Mouse (Mus musculus) limb, embryonic 10.5 days (tissue): ENCODE data around the gene Sde2. TPM values are rescaled to one million over a fixed set of nuclear protein-coding genes. Genes with fewer than 3 reads are reported as not detected.
A peak's percentile ranks its signal among the peaks of the same experiment; 100 is the strongest.
"Not testable (repeated sequence)": the region's sequence is repeated elsewhere in the genome, so short reads cannot be mapped to it uniquely, and the experiment has no call there.

ENCODE experiments used
- DNase-seq: peaks from one replicate; pipeline ENCODE4 v3.0.0-alpha.2; 2017; ENCODE audit warnings: low spot score
- H3K27ac ChIP-seq: fragments of 300-500 bp; sonication (generic); 2 replicates; pipeline ENCODE4 v1.5.1; 2016; ENCODE audit warnings: mild to moderate bottlenecking
- H3K27me3 ChIP-seq: fragments of 300-500 bp; sonication (generic); 2 replicates; pipeline ENCODE4 v1.6.1; 2016; ENCODE audit warnings: low read depth, mild to moderate bottlenecking; ENCODE audit not compliant: poor library complexity, severe bottlenecking
- H3K36me3 ChIP-seq: fragments of 300-500 bp; sonication (generic); 2 replicates; pipeline ENCODE4 v1.6.1; 2016; ENCODE audit warnings: mild to moderate bottlenecking, moderate library complexity
- H3K4me1 ChIP-seq: fragments of 300-500 bp; sonication (generic); 2 replicates; pipeline ENCODE4 v1.6.1; 2016
- H3K4me3 ChIP-seq: fragments of 300-500 bp; sonication (generic); 2 replicates; pipeline ENCODE4 v1.5.1; 2016; ENCODE audit warnings: mild to moderate bottlenecking, moderate library complexity
- H3K9me3 ChIP-seq: fragments of 300-500 bp; sonication (generic); replicated peaks from 2 replicates; pipeline ENCODE4 v1.6.1; 2016; ENCODE audit warnings: mild to moderate bottlenecking
- WGBS: fragments of 180-500 bp; shearing (Covaris S2); methylation state at CpG from one replicate; pipeline ENCODE4 v1.1.7; 2016; 5-methylcytosine and 5-hydroxymethylcytosine counted together
- polyA plus RNA-seq: library from polyadenylated mRNA; unstranded; fragments of >200 nt; fragmentation: Nextera tagmentation; extraction: Ambion mirVana; gene quantifications from 2 replicates; pipeline ENCODE4 v1.2.1, GENCODE M21; 2016

The Sde2 gene
- polyA plus RNA-seq, 1 experiment from 2014 or later: 50.8 TPM

GRCm38 (mm10) chr1:180821101-180821500 lies 29.8 kb upstream of the Sde2 start:
- H3K27me3 ChIP-seq: no peaks in the 10 kb centered on the region
- 84% methylated on average over 6 of the region's 6 CpGs for WGBS

GRCm38 (mm10) chr1:180822276-180822675 lies 28.7 kb upstream of the Sde2 start:
- Histone ChIP-seq H3K27me3 (no peaks in the 10 kb centered on the region), H3K9me3 (no peaks in the 10 kb centered on the region), H3K36me3 (0 out of 2 replicates have a peak, but pooled peaks cover 7% of the 10 kb centered on the region), H3K27ac (no peak overlapping the region), H3K4me1 (no peaks in the 10 kb centered on the region), H3K4me3 (no peak overlapping the region)
- no peak for DNase-seq
- 88% methylated on average over 5 of the region's 5 CpGs for WGBS

More at GRCm38 (mm10) chr1:180821101-180821500, 29.8 kb upstream of the Sde2 start:
- H3K27ac ChIP-seq: no peak overlapping the region
- H3K4me3 ChIP-seq: no peak overlapping the region
- H3K4me1 ChIP-seq: no peaks in the 10 kb centered on the region
- H3K9me3 ChIP-seq: no peaks in the 10 kb centered on the region
- 0 out of 2 replicates have a peak, but pooled peaks cover 7% of the 10 kb centered on the region for H3K36me3 ChIP-seq
- no peak for DNase-seq

- 86% methylated on average over 3 of the region's 3 CpGs for WGBS
- H3K36me3 ChIP-seq: no peaks in the 10 kb centered on the region
- no peaks in the 10 kb centered on the region for H3K27me3 ChIP-seq
- no peak for DNase-seq
- no peaks in the 10 kb centered on the region for H3K4me1 ChIP-seq
- no peak overlapping the region for H3K27ac ChIP-seq
- H3K9me3 ChIP-seq: no peaks in the 10 kb centered on the region
- no peak overlapping the region for H3K4me3 ChIP-seq
These were observed 27.2 kb upstream of the Sde2 start for GRCm38 (mm10) chr1:180823716-180824115.

GRCm38 (mm10) chr1:180824721-180825120 lies 26.2 kb upstream of the Sde2 start:
- Histone ChIP-seq H3K4me1 (no peaks in the 10 kb centered on the region), H3K27ac (no peak overlapping the region), H3K4me3 (no peak overlapping the region), H3K36me3 (no peaks in the 10 kb centered on the region), H3K27me3 (no peaks in the 10 kb centered on the region), H3K9me3 (no peaks in the 10 kb centered on the region)
- WGBS: 69% methylated on average over 3 of the region's 3 CpGs
- no peak for DNase-seq

- H3K4me3 ChIP-seq: no peak overlapping the region
- 91% methylated on average over 4 of the region's 4 CpGs for WGBS
- H3K9me3 ChIP-seq: no peaks in the 10 kb centered on the region
- no peak overlapping the region for H3K27ac ChIP-seq
- no peak for DNase-seq
- H3K36me3 ChIP-seq: no peaks in the 10 kb centered on the region
- peaks cover 11% of the 10 kb centered on the region for H3K4me1 ChIP-seq
- H3K27me3 ChIP-seq: no peaks in the 10 kb centered on the region
These were observed 24.3 kb upstream of the Sde2 start for GRCm38 (mm10) chr1:180826634-180827033.

GRCm38 (mm10) chr1:180829775-180830174 lies 21.2 kb upstream of the Sde2 start:
- Histone ChIP-seq H3K9me3 (no peaks in the 10 kb centered on the region), H3K4me3 (no peak overlapping the region), H3K36me3 (no peaks in the 10 kb centered on the region), H3K4me1 (peaks cover 11% of the 10 kb centered on the region), H3K27me3 (no peaks in the 10 kb centered on the region), H3K27ac (no peak overlapping the region)
- DNase-seq: no peak
- WGBS: 84% methylated on average over 11 of the region's 11 CpGs

GRCm38 (mm10) chr1:180830175-180830574 lies 20.8 kb upstream of the Sde2 start:
- H3K9me3 ChIP-seq: no peaks in the 10 kb centered on the region
- H3K4me1 ChIP-seq: peaks cover 11% of the 10 kb centered on the region
- no peak overlapping the region for H3K27ac ChIP-seq
- WGBS: 85% methylated on average over 11 of the region's 11 CpGs
- H3K27me3 ChIP-seq: no peaks in the 10 kb centered on the region
- H3K36me3 ChIP-seq: no peaks in the 10 kb centered on the region
- no peak for DNase-seq
- H3K4me3 ChIP-seq: no peak overlapping the region

GRCm38 (mm10) chr1:180830588-180831346 lies 20.2 kb upstream of the Sde2 start:
- DNase-seq: no peak
- Histone ChIP-seq H3K36me3 (no peaks in the 10 kb centered on the region), H3K4me3 (no peak overlapping the region), H3K27ac (no peak overlapping the region), H3K4me1 (peaks cover 11% of the 10 kb centered on the region), H3K9me3 (no peaks in the 10 kb centered on the region), H3K27me3 (no peaks in the 10 kb centered on the region)
- 52% methylated on average over 14 of the region's 14 CpGs for WGBS

GRCm38 (mm10) chr1:180835273-180836015 lies 15.5 kb upstream of the Sde2 start:
- WGBS: 89% methylated on average over 10 of the region's 10 CpGs
- DNase-seq: no peak
- Histone ChIP-seq H3K9me3 (no peaks in the 10 kb centered on the region), H3K27me3 (no peaks in the 10 kb centered on the region), H3K4me3 (no peak overlapping the region), H3K36me3 (no peaks in the 10 kb centered on the region), H3K4me1 (peaks cover 18% of the 10 kb centered on the region), H3K27ac (no peak overlapping the region)

GRCm38 (mm10) chr1:180836467-180836866 lies 14.5 kb upstream of the Sde2 start:
- 84% methylated on average over 8 of the region's 8 CpGs for WGBS
- not testable (repeated sequence) for H3K27ac ChIP-seq, H3K9me3 ChIP-seq, H3K4me3 ChIP-seq, H3K27me3 ChIP-seq, H3K36me3 ChIP-seq, DNase-seq
- peaks cover 11% of the 10 kb centered on the region for H3K4me1 ChIP-seq

GRCm38 (mm10) chr1:180837186-180837585 lies 13.7 kb upstream of the Sde2 start:
- DNase-seq: no peak
- H3K9me3 ChIP-seq: no peaks in the 10 kb centered on the region
- no peaks in the 10 kb centered on the region for H3K36me3 ChIP-seq
- H3K27ac ChIP-seq: no peak overlapping the region
- H3K4me1 ChIP-seq: peaks cover 11% of the 10 kb centered on the region
- 94% methylated on average over 5 of the region's 5 CpGs for WGBS
- H3K4me3 ChIP-seq: no peak overlapping the region
- H3K27me3 ChIP-seq: no peaks in the 10 kb centered on the region

GRCm38 (mm10) chr1:180838014-180838413 lies 12.9 kb upstream of the Sde2 start:
- no peak overlapping the region for H3K4me3 ChIP-seq
- peak overlapping the region; percentile 31; the same call in 1 of the 2 replicates for H3K27ac ChIP-seq
- H3K36me3 ChIP-seq: no peaks in the 10 kb centered on the region
- no peaks in the 10 kb centered on the region for H3K27me3 ChIP-seq
- DNase-seq: peak; percentile 31
- 27% methylated on average over 6 of the region's 6 CpGs for WGBS
- peaks cover 11% of the 10 kb centered on the region for H3K4me1 ChIP-seq
- H3K9me3 ChIP-seq: no peaks in the 10 kb centered on the region

GRCm38 (mm10) chr1:180839201-180839910 lies 11.6 kb upstream of the Sde2 start:
- Histone ChIP-seq H3K27ac (no peak overlapping the region), H3K4me1 (peaks cover 11% of the 10 kb centered on the region), H3K4me3 (no peak overlapping the region), H3K9me3 (no peaks in the 10 kb centered on the region), H3K36me3 (no peaks in the 10 kb centered on the region), H3K27me3 (no peaks in the 10 kb centered on the region)
- WGBS: 76% methylated on average over 8 of the region's 8 CpGs
- DNase-seq: no peak
